ENCODE assay signal across 8 mouse cellular contexts in genomic region chr6:90622758-90623455, GRCm38 (mm10). TPM values are rescaled to one million over a fixed set of nuclear protein-coding genes. Genes with fewer than 3 reads are reported as not detected.
DNase-seq lines count a peak whose midpoint lies in the region; ATAC-seq and TF ChIP-seq lines count a peak whose summit lies in the region.

No protein-coding gene starts in this region.

- peaks cover 14% of the 10 kb centered on the region for H3K36me3 ChIP-seq in heart, embryonic 13.5 days
- peaks cover 5 to 37% of the 10 kb centered on the region in 2 experiments for H3K36me3 ChIP-seq in MEL (ENCODE audit: control insufficient read depth in 1 of 2, insufficient read depth in 2 of 2, low read length in 2 of 2)
- peaks cover 94% of the 10 kb centered on the region for H3K36me3 ChIP-seq in erythroblast, embryonic 14.5 days (ENCODE audit: control insufficient read depth)
- no peaks in the 10 kb centered on the region for H3K36me3 ChIP-seq in kidney, embryonic 16.5 days (ENCODE audit: insufficient read depth, low read length)

- peaks cover 75% of the 10 kb centered on the region for H3K4me1 ChIP-seq in heart, embryonic 13.5 days
- peaks cover 23 to 57% of the 10 kb centered on the region in 2 experiments; a peak in 3 of 4 replicates for H3K4me1 ChIP-seq in MEL (ENCODE audit: control insufficient read depth in 1 of 2, insufficient read depth in 2 of 2, low read length in 2 of 2)
- H3K4me1 ChIP-seq in erythroblast, embryonic 14.5 days (ENCODE audit: control insufficient read depth), result peaks cover 98% of the 10 kb centered on the region
- H3K4me1 ChIP-seq in kidney, embryonic 16.5 days (ENCODE audit: insufficient read depth, low read length), result peaks cover 49% of the 10 kb centered on the region

- no peaks in the 10 kb centered on the region for H3K9me3 ChIP-seq in heart, embryonic 13.5 days
- no peaks in the 10 kb centered on the region for H3K9me3 ChIP-seq in MEL (replicated peaks; ENCODE audit: insufficient read depth, low read length)
- H3K9me3 ChIP-seq in erythroblast, embryonic 14.5 days (ENCODE audit: control insufficient read depth, low read length), result no peaks in the 10 kb centered on the region
- no peaks in the 10 kb centered on the region for H3K9me3 ChIP-seq in kidney, embryonic 16.5 days (ENCODE audit: low read length)

- H3K4me2 ChIP-seq in heart, embryonic 13.5 days, result peak overlapping the region; percentile 46
- no peak overlapping the region for H3K4me2 ChIP-seq in kidney, embryonic 16.5 days (replicated peaks; ENCODE audit: low read depth, low read length)

- peaks cover 61% of the 10 kb centered on the region for H3K79me2 ChIP-seq in MEL (ENCODE audit: control insufficient read depth, insufficient read depth, low read length, poor library complexity)

- TF ChIP-seq RAD21 in MEL (IDR thresholded peaks at IDR 0.05; ENCODE audit: low read depth, low read length), result no peak

- no peak for ATAC-seq in heart, embryonic 13.5 days (ENCODE audit: extremely low read depth, insufficient number of reproducible peaks, low FRiP score, low TSS enrichment)
- 0 out of 2 replicates have a peak, but pooled peaks have one; percentile 17 for ATAC-seq in megakaryocyte, adult 5-6 weeks (ENCODE audit: poor library complexity, severe bottlenecking)
- no peak for ATAC-seq in kidney, embryonic 16.5 days (ENCODE audit: low FRiP score, low TSS enrichment)

- 14% methylated on average over 11 of the region's 11 CpGs for WGBS in heart, embryonic 13.5 days
- 48% methylated on average over 11 of the region's 11 CpGs for WGBS in kidney, embryonic 16.5 days

- peak; percentile 91 to 97 for TF ChIP-seq EP300 in MEL (IDR thresholded peaks at IDR 0.05; ENCODE audit: low read depth in 1 of 2, low read length in 2 of 2)

- no peaks in the 10 kb centered on the region for H3K27me3 ChIP-seq in heart, embryonic 13.5 days (replicated peaks)
- H3K27me3 ChIP-seq in MEL (ENCODE audit: control insufficient read depth in 1 of 2, insufficient read depth in 2 of 2, low read length in 2 of 2), result no peaks in the 10 kb centered on the region
- H3K27me3 ChIP-seq in erythroblast, embryonic 14.5 days (ENCODE audit: control insufficient read depth), result no peaks in the 10 kb centered on the region
- no peaks in the 10 kb centered on the region for H3K27me3 ChIP-seq in kidney, embryonic 16.5 days (ENCODE audit: insufficient read depth, low read length)

- no peak overlapping the region for H3K4me3 ChIP-seq in heart, embryonic 13.5 days
- peak overlapping the region; percentile 40 to 61 for H3K4me3 ChIP-seq in MEL (ENCODE audit: control insufficient read depth in 1 of 2, insufficient read depth in 1 of 2, low read depth in 2 of 2, low read length in 2 of 2)
- H3K4me3 ChIP-seq in erythroblast, embryonic 14.5 days (replicated peaks), result peak overlapping the region; percentile 72
- H3K4me3 ChIP-seq in kidney, embryonic 16.5 days (ENCODE audit: low read length), result no peak overlapping the region

- peak overlapping the region; percentile 85 for H3K27ac ChIP-seq in heart, embryonic 13.5 days (replicated peaks)
- peak overlapping the region; percentile 98 for H3K27ac ChIP-seq in MEL (ENCODE audit: control insufficient read depth, low read depth, low read length)
- no peak overlapping the region for H3K27ac ChIP-seq in kidney, embryonic 16.5 days (ENCODE audit: low read length)

- TF ChIP-seq POLR2A in MEL (IDR thresholded peaks at IDR 0.05; ENCODE audit: control insufficient read depth in 1 of 2, insufficient read depth in 1 of 2, low read depth in 1 of 2, low read length in 2 of 2, poor library complexity in 1 of 2), result peak in 1 of 2 experiments; percentile 72; a peak in 2 of 4 replicates

- H3K9ac ChIP-seq in heart, embryonic 13.5 days, result peak overlapping the region; percentile 41
- peak overlapping the region; percentile 92 for H3K9ac ChIP-seq in MEL (ENCODE audit: control insufficient read depth, low read depth, low read length, poor library complexity, severe bottlenecking)
- no peak overlapping the region for H3K9ac ChIP-seq in kidney, embryonic 16.5 days (replicated peaks; ENCODE audit: low read length)

- DNase-seq in heart, adult 18-20 months, result no peak
- peak; percentile 90 for DNase-seq in MEL (ENCODE audit: low read depth, low spot score)
- DNase-seq in frontal cortex, adult 2 months (ENCODE audit: extremely low spot score in 1 of 2, low spot score in 1 of 2), result no peak
- DNase-seq in urinary bladder, postnatal 10 days (ENCODE audit: low spot score), result no peak

- no peak for TF ChIP-seq CTCF in MEL (IDR thresholded peaks at IDR 0.05 in 2 of 3, conservative IDR thresholded peaks at IDR 0.05 in 1 of 3; ENCODE audit: control insufficient read depth in 1 of 3, insufficient read depth in 1 of 3, low read depth in 2 of 3, low read length in 3 of 3, poor library complexity in 1 of 3, severe bottlenecking in 1 of 3)

TF ChIP-seq in MEL, 35 proteins besides CTCF, POLR2A, EP300 and RAD21 (continues in another document):
- TF ChIP-seq ZMIZ1 (IDR thresholded peaks at IDR 0.05; ENCODE audit: low read depth, low read length) (peak; percentile 86), E2F4 (IDR thresholded peaks at IDR 0.05; ENCODE audit: borderline replicate concordance, low read depth, low read length) (no peak), SIN3A (IDR thresholded peaks at IDR 0.05; ENCODE audit: low read length) (peak; percentile 83), POLR2AphosphoS2 (IDR thresholded peaks at IDR 0.05; ENCODE audit: low read length) (0 out of 2 replicates have a peak, but pooled peaks have one; percentile 22), TAL1 (IDR thresholded peaks at IDR 0.05; ENCODE audit: low read length) (peak; percentile 94), GATA1 (IDR thresholded peaks at IDR 0.05; ENCODE audit: low read depth, low read length) (peak; percentile 92), ELF1 (IDR thresholded peaks at IDR 0.05; ENCODE audit: low read depth, low read length) (peak; percentile 55), MAZ (IDR thresholded peaks at IDR 0.05; ENCODE audit: low read depth, low read length) (peak; percentile 61), GABPA (IDR thresholded peaks at IDR 0.05; ENCODE audit: low read depth, low read length) (no peak), NELFE (IDR thresholded peaks at IDR 0.05; ENCODE audit: low read depth, low read length) (peak; percentile 26), CHD1 (IDR thresholded peaks at IDR 0.05; ENCODE audit: low read depth, low read length) (no peak), SMC3 (IDR thresholded peaks at IDR 0.05; ENCODE audit: low read depth, low read length) (no peak), NRF1 (IDR thresholded peaks at IDR 0.05; ENCODE audit: insufficient read depth, low read depth, low read length, poor library complexity, severe bottlenecking) (peak; percentile 28; the same call in 1 of the 2 replicates), ZKSCAN1 (IDR thresholded peaks at IDR 0.05; ENCODE audit: low read depth, low read length) (no peak), TBP (IDR thresholded peaks at IDR 0.05; ENCODE audit: low read depth, low read length) (peak; percentile 50; the same call in 1 of the 2 replicates), UBTF (IDR thresholded peaks at IDR 0.05; ENCODE audit: borderline replicate concordance, insufficient read depth, low read depth, low read length) (0 out of 2 replicates have a peak, but pooled peaks have one; percentile 18), KAT2A (conservative IDR thresholded peaks at IDR 0.05; ENCODE audit: low read depth, low read length) (0 out of 2 replicates have a peak, but pooled peaks have one; percentile 34), RCOR1 (IDR thresholded peaks at IDR 0.05; ENCODE audit: low read depth, low read length) (no peak; the same call in 1 of the 2 replicates), MAFK (IDR thresholded peaks at IDR 0.05; ENCODE audit: borderline replicate concordance, low read depth, low read length) (no peak), ZC3H11A (IDR thresholded peaks at IDR 0.05; ENCODE audit: low read depth, low read length) (no peak), ZNF384 (IDR thresholded peaks at IDR 0.05; ENCODE audit: low read depth, low read length) (no peak), MYB (IDR thresholded peaks at IDR 0.05; ENCODE audit: low read depth, low read length) (peak; percentile 71), MAX (IDR thresholded peaks at IDR 0.05; ENCODE audit: low read length) (peak; percentile 57; the same call in 1 of the 2 replicates), BHLHE40 (IDR thresholded peaks at IDR 0.05; ENCODE audit: borderline replicate concordance, low read depth, low read length) (peak; percentile 77), MYC (IDR thresholded peaks at IDR 0.05; ENCODE audit: low read depth, low read length) (0 out of 2 replicates have a peak, but pooled peaks have one; percentile 75), MXI1 (IDR thresholded peaks at IDR 0.05; ENCODE audit: low read depth, low read length) (no peak), USF1 (IDR thresholded peaks at IDR 0.05; ENCODE audit: low read depth, low read length) (no peak), POLR2AphosphoS5 (IDR thresholded peaks at IDR 0.05; ENCODE audit: borderline replicate concordance, low read depth, low read length) (no peak; the same call in 1 of the 2 replicates), HCFC1 (IDR thresholded peaks at IDR 0.05; ENCODE audit: low read depth, low read length) (no peak; the same call in 1 of the 2 replicates), ETS1 (IDR thresholded peaks at IDR 0.05; ENCODE audit: low read depth, low read length) (peak; percentile 88), USF2 (IDR thresholded peaks at IDR 0.05; ENCODE audit: borderline replicate concordance in 1 of 2, insufficient read depth in 1 of 2, low read depth in 1 of 2, low read length in 2 of 2) (no peak), TCF12 (IDR thresholded peaks at IDR 0.05; ENCODE audit: low read depth, low read length) (peak; percentile 97), MEF2A (IDR thresholded peaks at IDR 0.05; ENCODE audit: extremely low read depth, insufficient replicate concordance, low read depth, low read length, poor library complexity, severe bottlenecking) (no peak)

RNA-seq across cellular contexts. Expression of gene Slc41a3, which starts 18.4 kb away (rescaled TPM):
- polyA plus RNA-seq in heart, embryonic 13.5 days (2015; fragmentation: Nextera tagmentation; extraction: Ambion mirVana), result 12.1 and 14.0 TPM in 2 replicates
- total RNA-seq in heart, adult 18-20 months (2021), result 100 to 1,000 TPM; 127 to 149 TPM
- total RNA-seq in MEL (2012; rRNA removed), result 54.7 and 65.8 TPM in 2 replicates
- polyA plus RNA-seq in MEL (2012; ENCODE audit: insufficient read depth in 1 of 2, insufficient read length in 2 of 2, low read depth in 1 of 2, low replicate concordance in 2 of 2, missing spikeins in 1 of 2), result 10 to 100 TPM in 1 of 2 experiments, not detected in 1; 70.4 TPM
- polyA plus RNA-seq in erythroblast, embryonic 14.5 days (2012), result 15.7 and 16.6 TPM in 2 replicates
- 11.5 and 11.6 TPM in 2 replicates for total RNA-seq in megakaryocyte, adult 5-6 weeks (2015)
- total RNA-seq in megakaryocyte, adult 5-6 weeks (2017), result 5.8 and 7.1 TPM in 2 replicates
- polyA plus RNA-seq in frontal cortex, adult 2 months (2012; rRNA removed), result 6.7 and 6.9 TPM in 2 replicates
- polyA plus RNA-seq in kidney, embryonic 16.5 days (2015; fragmentation: Nextera tagmentation; extraction: Ambion mirVana), result 6.7 and 7.2 TPM in 2 replicates

Comparison
In these comparisons a context has a peak if more than half of its experiments do, and no peak if none do; other contexts are left out.
1. H3K4me3 ChIP-seq: peak in MEL (2 of 2) and erythroblast, embryonic 14.5 days (single experiment); none in heart, embryonic 13.5 days (single experiment) and kidney, embryonic 16.5 days (single experiment).